Mouse (Mus musculus): ENCODE measurements around the gene Ap1b1.

Gene Ap1b1

DNA sequence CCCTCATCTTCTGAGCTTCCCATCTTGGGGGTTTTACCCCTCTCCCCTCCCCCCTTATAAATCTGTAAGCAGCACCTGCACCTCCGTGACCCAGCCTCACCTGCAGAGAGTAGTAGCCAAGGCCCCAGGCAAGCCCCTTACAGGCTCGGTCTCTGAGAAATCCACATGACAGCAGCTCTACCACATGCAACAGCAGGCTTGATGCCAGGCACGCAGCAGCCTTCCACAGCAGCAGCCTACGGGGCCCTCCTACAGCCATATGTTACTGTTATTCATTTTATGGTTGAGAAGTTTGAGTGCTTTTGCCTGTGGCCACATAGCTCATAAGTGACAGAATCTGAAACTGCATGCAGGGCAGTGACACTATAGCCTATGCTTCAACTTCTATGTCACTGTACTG, 48.8 kb downstream of the Ap1b1 start:
- DNase-seq (ENCODE audit: low read depth, low spot score) = no peak

DNA sequence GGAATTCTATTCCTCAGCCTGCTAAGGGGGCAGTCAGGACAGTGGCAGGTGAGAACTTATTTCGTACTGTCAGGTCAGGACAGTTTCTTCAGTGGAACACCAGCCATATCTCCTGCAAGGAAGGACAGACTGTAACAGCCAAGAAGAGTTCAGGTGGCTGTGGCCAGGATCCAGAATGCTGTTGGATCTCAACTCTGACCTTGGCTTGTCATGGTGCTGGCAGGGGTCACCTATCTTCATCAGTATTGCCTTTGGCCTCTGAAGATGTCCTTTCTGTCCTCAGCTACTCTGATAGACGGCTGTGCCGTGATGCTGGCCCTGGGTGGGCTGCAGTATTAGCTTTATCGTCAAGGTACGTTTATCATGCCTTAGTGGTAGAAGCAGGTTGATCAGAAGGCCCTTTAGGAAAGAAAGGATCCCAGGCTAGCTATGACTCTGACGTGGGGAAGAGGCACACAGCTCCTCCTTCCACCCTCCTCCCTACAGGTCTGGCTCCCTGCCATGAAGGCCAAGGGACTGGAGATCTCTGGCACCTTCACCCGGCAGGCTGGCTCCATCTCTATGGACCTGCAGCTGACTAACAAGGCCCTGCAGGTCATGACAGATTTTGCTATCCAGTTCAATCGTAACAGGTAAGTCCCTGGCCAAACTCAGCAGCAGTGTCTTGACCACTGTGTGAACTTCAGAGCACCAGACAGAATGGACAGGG, 50.7 kb downstream of the Ap1b1 start:
- DNase-seq (ENCODE audit: low read depth, low spot score) = no peak

DNA sequence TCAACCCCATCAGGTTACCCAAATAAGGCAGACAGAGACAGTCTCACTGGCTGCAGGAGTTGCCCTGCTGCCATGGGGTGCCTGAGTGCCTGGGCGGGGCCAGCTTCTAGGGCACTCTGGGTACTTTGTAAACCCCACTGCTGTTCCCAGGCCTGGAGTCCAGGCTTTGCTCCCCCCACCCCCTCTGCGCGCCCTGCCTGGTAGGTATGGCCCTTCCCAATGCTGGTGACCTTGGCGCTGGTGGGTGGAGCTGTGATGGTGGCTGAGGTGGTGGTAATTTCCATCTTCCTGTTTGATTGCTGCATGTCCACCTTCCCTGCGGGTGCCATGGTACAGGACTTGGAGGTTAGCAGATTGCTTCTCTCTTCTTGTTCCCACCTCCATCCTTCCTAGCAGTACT, 54.0 kb downstream of the Ap1b1 start:
- DNase-seq (ENCODE audit: low read depth, low spot score) = no peak

DNA sequence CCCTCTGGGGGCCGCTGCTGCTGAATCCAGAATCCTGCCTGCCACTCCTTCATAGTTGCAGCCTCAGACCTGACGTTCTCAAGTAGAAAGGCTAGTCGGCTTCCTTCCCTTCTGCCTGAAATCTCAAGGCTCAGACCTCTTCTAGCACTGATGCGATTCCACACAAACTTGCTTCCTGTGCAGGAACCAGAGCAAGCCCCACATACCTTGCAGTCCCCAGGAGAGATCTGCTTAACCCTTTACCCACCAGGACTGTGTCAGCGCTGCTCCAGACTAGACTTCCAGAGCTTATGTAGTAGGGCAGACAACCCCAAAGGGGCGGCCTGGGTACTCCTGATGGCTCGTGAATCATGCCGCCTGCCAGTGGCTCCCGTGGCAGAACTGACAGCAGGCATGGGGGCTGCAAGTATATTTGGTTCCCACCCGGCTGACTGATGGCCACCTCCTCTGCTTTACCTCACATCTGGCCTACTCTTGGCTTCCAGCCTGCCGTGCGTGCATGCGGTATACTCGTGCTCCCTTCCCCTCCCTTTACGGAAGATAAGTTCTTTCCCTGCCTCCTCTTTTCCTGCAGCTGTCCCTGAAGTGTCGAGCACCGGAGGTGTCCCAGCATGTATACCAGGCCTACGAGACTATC, 54.6 kb downstream of the Ap1b1 start:
- DNase-seq (ENCODE audit: low read depth, low spot score) = no peak

DNA sequence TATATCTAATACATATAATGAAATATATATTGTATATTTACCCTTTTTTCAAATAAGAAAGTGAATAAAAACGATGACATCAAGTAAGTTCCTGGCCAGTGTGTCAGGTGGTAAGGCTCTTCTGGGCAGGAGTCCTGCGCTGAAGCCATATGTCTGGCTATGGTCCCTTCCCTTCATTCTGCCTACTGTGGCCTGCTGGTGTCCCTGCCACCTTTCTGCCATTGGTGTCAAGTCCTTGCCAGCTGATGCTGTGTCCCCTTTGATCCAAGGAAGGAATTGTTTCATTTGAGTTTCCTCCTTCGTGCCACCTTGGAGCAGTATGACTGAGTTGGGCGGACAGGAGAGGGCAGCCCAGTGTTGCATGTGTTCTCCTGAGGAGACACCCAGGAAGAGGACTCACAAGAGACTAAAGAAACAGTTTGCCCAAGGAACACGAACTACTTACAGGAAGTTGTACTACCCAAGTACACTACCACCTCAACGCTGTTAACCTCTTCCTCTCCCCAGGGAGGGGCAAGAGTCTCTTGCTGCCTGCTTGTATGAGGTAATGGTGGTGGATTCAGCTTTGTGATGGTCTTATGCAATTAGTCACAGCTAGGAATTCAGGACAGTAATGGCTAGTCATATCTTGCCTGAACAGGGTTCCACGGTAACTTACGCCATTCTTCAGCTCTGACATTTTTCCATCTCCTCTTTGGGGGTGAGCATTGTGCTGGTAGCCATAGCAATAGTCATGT, 56.2 kb downstream of the Ap1b1 start:
- no peak for DNase-seq (ENCODE audit: low read depth, low spot score)

DNA sequence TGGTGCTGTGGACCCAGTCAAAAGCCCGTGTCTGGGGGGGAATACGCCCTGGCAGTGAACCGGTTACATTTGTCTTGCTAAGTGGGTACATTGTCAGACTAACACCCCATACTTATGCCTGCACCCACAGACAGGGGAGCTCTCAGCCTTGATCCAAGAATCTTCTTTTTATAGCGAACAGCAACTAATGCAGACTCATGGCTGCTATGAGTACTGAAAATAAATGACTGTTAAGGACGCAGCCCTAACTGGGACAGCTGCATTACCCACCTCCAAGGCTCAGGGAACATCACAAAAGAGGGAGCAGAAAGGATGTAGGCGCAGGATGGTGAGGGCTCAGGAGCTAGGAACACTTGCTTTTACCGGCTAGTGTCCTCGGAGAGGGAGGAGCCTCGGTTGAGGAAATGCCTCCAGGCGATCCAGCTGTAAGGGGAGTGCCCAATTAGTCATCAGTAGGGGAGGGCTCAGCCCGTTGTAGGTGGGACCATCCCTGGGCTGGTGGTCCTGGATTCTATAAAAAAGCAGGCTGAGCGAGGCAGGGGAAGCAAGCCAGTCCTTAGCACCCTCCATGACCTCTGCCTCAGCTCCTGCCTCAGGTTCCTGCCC, 59.8 kb downstream of the Ap1b1 start:
- no peak for DNase-seq (ENCODE audit: low read depth, low spot score)

DNA sequence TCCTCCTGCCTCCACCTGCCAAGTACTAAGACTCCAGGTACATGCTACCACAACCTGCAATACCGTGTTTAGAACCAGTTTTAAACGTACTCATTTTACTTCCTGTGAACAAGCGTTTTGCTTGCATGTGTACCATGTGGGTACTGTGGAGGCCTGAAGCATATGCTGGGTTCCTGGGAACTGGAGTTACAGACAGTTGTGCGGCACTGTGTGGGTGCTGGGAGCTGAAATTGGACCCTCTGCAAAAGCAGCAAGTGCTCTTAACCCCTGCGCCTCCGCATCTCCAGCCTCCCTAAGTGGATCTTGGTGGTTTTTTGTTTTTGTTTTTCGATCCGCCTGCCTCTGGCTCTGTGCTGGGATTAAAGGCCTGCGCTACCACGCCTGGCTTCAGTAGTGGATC, 65.0 kb downstream of the Ap1b1 start:
- DNase-seq (ENCODE audit: low read depth, low spot score) = no peak

DNA sequence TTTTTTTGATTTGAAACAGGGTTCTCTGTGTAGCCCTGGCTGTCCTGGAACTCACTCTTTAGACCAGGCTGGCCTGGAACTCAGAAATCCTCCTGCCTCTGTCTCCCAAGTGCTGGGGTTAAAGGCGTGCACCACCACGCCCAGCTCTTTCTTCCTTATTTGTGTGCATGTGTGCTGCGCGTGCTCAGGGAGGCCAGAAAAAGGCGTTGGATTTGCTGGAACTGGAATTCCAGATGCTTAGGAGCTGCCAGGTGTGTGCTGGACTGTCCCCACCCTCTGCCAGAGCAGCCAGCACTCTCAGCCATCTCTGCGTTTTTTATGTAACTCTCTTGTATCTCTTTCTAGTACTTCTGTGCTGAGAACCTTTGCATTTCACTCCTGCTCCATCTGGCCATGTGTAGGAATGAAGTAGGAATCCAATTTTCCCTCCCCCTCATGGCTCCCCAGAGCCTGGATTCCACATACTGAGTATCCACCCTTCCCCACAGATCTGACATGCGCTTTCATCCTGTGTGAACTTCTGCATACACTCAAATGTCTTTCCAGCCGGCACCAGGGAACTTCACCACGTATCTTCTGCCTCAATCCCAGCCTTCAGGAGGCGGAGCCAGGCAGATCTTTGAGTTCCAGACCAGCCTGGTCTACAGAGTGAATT, 65.7 kb downstream of the Ap1b1 start:
- no peak for DNase-seq (ENCODE audit: low read depth, low spot score)

DNA sequence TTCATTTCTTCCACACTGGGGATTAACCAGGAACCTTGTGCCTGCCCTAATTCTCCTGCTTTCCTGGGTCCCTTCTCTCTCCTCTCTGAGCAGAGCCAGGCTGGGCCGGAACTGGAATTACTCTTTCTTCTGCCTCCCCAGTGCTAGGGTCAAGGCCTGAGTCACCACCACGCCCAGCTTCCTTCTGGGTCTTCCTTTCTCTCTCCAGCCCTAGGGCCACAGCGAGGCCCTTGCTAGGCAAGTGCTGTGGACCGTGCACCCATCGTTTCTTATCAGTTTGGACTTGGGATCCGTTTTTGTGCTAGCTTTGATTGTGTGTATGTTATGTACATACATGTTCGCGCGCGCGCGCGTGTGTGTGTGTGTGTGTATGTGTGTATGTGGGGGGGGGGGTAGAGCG, 67.5 kb downstream of the Ap1b1 start:
- no peak for DNase-seq (ENCODE audit: low read depth, low spot score)

DNA sequence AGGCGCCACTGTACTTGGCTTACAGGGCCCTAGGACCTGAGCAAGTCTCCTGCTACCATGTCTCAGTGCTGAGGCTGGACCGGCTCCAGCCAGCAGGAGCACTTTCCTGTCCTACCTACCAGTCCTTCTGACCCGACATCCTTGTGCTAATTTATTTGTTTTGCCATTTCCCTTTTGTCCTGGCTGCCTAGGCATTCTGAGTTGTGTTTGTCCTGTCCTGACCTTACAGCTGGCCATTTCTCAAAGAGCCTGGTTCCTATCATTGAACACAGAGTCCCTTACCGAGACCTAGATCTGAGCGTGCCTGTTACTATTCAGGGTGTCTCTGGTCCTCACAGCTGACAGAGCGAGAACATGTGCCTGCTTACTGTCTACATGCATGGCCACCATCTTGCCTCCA, 68.2 kb downstream of the Ap1b1 start:
- no peak for DNase-seq (ENCODE audit: low read depth, low spot score)

DNA sequence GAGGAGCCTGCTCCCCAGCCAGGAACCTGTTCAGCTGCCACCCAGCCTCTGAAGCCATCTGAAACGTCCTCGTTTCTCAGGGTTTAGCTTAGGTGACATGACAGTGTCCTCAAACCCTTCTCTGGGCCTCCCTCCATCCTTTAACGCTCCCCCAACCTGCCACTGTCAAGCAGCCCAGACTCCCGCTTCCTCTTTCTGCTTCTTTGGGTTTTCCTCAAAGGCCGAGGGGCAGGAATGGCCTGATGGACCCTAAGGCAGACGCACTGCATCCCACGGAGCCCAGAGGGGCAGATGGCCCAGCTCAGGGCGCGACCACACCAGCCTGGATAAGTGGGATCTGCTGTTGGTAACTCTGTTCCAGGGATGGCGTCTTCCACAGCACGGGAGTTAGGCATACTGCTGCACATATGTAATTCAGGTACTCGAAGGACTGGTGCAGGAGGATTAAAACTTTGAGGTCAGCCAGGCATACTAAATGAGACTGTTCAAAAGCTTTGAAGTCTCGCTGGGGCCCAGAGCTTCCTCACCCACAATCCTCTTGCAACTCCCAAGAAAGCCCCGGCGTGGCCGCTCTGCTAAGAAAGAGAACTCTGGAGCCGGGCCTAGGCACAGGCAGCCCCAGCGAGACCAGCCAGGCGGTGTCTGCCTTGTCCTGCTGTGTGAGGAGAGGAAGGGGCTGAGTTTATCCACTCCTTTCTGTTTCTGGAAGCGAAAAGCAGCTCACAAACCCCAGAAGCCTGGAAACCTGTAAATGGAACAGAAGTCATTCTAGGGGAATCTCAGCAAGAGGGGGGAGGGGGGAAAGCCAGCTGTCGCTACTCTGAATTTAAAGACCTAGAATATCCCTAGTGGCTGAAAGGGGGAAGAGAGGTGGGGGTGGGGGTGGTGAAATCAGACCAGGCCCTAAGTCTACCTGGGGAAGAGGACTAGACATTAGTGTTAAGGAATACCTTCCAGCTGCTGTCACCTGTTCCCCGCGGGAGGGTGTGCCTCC, 69.6 kb downstream of the Ap1b1 start:
- no peak for DNase-seq (ENCODE audit: low read depth, low spot score)

DNA sequence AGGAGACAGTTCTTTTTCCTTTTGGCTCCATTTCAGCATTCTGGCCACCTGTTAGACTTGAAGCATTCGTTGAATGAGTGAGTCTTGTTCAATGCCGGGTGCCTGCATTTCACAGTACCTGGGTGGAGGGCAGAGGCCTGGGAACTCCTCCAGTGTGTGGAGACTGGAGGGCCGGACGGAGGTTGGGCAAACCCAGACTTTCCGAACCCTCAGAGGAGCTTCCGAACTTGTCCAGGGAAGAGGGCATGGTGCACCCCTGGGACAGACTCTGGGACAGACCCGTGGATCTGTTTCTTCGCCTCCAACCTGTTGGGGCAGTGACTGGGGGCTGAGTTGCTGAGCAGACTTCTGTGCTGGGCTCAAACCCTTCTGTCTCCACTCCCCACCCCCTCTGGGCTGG, 70.4 kb downstream of the Ap1b1 start:
- no peak for DNase-seq (ENCODE audit: low read depth, low spot score)

DNA sequence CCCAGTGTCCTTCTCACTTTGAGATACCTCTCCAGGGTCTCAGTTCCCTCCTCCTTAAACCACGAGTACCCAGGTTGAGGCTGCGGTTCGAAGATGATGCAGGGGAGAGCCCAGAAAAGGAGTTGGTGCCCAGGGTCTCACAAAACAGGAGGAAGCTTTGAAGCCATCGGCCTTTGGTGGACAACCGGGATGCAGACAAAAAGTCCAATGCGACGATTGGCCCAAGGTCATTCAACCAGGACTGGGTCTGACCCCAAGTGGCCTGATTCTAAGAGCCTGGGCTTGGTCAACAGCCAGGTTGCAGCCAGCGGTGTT, 70.9 kb downstream of the Ap1b1 start:
- no peak for DNase-seq (ENCODE audit: low read depth, low spot score)

DNA sequence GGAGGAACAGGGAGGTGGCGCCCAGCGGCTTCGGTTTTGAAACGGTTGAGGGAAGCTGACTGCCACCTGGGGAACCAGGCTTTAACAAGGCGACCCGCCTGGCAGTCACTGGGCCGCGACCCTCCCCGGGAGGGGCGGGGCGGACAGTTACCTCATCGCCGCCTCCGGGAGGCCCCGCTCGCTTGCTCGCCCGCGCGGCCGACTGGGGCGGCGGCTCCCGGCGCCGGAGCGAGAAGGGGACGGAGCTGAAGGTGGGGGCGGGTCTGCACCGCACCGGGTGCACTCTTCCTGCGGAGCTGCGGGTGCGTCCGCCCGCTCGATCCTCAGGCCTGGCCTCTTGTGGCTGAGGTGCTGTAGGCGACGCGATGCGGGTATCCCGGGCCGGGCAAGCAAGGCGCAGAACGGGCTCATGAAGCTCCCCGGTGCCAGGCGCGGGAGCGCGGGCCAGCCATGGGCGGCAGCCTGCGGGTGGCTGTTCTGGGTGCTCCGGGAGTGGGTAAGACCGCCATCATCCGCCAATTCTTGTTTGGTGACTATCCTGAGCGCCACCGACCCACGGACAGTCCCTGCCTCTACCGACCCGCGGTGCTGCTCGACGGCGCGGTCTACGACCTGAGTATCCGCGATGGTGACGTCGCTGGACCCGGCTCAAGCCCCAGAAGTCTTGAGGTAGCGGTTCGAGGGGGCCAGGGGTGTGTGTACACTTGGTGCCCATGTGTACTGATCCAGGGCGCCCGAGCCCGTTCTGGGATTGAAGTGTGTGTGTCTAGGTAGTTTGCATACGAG, 71.4 kb downstream of the Ap1b1 start, which contains the start of gene Rasl10a:
Rasl10a (plus strand) TSS at position 273 of the 786 bp plus-strand sequence.
- no peak for DNase-seq (ENCODE audit: low read depth, low spot score)

DNA sequence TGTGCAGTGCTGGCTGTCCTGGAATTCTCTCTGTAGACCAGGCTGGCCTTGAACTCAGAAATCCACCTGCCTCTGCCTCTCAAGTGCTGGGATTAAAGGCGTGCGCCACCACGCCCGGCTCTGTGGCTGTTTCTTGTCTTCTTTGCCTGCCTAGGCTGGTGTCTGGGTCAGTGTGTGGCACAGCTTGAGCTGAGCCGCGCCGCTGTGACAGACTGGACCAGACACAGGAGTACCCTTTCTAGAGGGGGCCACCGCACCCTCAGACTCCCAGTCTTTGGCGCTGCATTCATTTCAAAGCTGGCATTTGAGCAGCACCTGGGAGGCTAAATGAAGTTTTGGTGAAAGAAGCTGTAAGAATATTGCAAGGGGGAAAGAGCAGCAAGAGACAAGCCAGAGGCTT, 72.2 kb downstream of the Ap1b1 start:
- DNase-seq (ENCODE audit: low read depth, low spot score) = no peak

DNA sequence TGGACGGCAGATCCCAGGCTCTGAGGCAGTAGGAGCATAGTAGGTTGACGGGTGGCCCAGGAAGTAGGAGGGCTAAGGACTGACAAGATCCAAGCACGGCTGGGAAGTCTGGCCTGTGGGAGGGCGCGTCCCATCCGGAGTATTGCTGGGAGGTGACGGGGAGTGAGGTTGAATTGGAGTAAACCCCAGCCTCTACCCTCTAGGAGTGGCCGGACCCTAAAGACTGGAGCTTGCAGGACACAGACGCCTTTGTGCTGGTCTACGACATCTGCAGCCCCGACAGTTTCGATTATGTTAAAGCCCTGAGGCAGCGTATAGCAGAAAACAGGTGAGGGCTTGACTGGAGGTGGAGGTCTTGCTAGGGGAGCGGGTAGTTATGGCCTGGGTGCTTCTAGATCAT, 72.6 kb downstream of the Ap1b1 start:
- no peak for DNase-seq (ENCODE audit: low read depth, low spot score)

DNA sequence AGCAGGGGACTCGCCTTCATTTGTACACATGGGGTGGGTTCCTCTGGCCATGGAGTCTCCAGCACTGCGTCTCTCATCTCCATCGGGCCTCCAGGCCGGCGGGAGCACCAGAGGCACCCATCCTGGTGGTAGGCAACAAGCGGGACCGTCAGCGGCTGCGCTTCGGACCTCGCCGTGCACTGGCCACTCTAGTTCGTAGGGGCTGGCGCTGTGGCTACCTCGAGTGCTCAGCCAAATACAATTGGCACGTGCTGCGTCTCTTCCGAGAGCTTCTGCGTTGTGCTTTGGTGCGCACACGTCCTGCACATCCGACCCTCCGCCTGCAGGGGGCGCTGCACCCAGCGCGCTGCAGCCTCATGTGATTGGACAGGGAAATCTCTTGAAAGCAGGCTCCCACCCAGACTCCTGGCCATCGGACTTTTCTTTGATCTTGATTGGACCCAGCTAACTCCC, 73.1 kb downstream of the Ap1b1 start:
- no peak for DNase-seq (ENCODE audit: low read depth, low spot score)

DNA sequence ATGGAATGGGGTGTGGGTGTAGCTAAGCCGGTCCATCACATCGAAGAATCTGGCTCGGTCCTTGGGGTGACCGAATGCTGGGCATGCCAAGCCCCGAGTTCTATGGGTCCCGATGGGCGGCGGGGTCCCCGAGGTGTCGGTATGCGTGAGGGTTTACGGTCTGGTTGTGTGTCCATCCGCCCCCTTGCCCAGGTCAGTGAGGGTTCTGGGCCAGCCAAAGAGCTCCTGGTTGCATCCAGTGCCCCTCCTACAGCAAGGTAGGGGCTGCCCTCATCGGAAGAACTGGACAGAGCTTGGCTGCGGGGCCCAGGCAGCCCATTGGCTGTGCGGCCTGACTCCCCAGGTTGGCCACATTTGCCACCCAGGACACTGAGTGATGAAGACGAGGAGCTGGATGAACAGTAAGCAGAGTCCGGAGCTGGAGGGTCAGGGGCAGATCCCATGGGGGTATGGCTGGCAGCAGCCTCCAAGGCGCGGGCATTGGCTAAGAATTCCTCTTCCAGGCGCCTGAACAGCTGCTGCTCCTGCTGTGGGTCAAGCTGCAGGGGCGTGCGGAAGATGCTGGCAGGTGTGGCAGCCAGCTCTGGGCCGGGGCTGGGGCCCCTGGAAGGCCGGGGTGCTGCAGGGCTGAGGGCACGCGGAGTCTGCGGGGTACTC, 74.3 kb downstream of the Ap1b1 start:
- DNase-seq (ENCODE audit: low read depth, low spot score) = no peak

DNA sequence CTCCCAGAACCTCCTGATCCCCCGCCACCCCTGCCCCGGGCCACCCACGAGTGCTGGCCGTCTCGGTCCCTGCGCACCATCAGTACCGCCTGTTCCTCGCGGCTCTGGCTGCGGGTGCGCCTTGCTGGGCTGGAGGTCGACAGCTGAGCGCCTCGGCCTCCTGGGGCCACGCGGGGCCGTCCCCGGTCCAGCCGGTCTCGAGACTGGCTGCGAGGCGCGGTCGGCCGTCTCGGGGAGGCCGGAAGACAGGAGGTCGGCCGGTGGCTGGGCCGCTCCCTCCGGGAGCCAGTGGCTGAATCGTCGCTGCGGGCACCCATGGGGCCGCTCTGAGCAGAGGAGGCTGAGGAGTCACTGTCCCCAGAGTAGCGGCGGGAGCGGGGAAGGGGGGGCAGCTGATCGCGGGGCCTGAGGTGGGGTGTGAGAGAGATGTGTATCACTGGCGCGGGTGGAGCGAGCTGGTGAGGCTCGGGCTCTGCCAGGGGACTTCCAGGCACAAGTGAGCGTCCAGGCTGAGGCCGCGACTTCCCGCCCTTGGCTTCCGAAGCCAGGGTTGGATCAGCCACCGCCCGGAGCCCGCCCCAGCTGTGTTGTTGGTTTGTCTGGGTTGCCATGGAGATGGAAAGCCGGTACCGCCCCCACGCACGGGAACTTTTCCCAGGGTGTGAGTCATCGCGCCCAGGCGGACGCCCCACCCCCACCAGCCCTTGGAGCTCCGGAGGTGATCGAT, 75.0 kb downstream of the Ap1b1 start:
- peak; percentile 63 for DNase-seq (ENCODE audit: low read depth, low spot score)

Data from embryo, embryonic 11.5 days (tissue).